Mouse (Mus musculus) inflammation-experienced regulatory T-cells, adult 6 months (primary cell): Measurements from ENCODE around the gene Pdhx. TPM values are rescaled to one million over a fixed set of nuclear protein-coding genes. Genes with fewer than 3 reads are reported as not detected.

ENCODE experiments used
- ATAC-seq: one replicate; pipeline ENCODE4 v1.8.0; 2017
- polyA plus RNA-seq, 3 experiments: library from polyadenylated mRNA; unstranded; fragments of 100-300 nt; shearing (Covaris generic); gene quantifications; one replicate each; pipeline ENCODE4 v1.2.1; 2017

Gene Pdhx
- 10 to 100 TPM; 14.8 to 21.4 (median 18.4) TPM for polyA plus RNA-seq

DNA sequence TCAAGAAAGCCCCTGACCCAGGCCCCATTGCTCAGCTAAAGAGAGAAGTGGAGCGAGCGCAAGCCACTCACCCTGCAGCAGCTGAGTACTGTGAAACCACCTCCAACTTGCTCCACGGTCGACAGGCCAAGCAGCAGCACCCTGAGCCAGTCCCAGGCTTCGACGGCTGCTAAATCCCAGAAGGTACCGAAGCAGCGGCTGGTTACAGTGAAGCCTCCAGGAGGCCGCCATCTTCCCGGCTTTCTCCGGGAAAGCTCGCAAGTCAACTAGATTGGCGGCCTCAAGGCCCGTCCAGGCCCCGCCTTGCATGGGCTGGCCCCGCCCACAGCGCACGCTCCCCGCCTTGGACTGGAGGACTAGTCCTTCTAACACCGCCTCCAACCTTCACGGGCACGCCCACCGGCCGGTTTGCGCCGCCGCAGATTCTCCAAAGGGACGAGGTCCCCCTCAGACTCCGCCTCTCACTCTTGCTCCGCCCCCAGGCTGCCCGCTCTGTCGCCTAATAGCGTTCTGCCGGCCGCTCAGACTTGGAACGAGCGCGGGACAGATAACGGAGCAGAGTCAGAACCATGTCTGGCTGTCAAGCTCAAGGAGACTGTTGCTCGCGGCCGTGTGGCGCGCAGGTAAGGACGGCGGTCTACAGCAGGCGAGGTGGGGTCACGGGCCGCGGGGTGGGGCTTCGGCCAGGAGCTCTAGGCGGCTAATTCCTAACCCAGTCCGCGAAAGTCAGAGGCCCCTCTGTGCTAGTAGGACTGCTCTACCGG lies at the start of gene Pdhx, which contains the start of gene Apip:
Pdhx (minus strand) TSS at position 295 of the 764 bp plus-strand sequence.
Apip (plus strand) TSS at position 457 of the 764 bp plus-strand sequence.
- peak; percentile 98 for ATAC-seq

DNA sequence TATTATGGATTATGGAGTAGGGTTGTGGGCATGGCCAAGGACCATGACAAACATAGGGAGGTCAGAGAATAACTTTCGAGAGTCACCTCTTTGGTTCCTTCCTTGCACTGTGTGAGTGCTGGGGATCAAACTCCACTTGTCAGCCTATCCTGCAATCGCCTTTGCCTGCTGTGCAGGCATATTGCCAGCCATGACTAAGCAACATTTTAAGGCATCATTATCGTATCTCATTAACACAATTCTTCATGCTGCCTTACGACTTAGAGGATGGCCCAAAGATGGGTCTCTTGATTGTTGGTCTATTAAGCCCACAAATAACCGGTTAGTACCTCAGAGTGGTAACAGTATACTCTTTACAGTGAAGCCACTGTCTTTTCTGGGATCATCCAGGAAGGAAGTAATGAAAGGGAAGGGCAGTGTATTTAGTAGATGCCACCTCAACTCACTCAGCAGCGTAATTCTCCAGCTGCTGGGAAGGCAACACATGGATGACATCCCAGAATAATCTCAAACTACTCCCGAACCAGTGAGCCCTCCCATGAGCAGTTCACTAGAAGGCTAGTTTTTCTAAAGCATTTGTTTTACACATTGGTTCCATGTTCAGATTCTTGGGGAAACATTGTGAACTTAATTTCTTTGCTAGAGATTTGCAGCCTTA lies 46.0 kb upstream of the Pdhx start:
- ATAC-seq, result no peak

DNA sequence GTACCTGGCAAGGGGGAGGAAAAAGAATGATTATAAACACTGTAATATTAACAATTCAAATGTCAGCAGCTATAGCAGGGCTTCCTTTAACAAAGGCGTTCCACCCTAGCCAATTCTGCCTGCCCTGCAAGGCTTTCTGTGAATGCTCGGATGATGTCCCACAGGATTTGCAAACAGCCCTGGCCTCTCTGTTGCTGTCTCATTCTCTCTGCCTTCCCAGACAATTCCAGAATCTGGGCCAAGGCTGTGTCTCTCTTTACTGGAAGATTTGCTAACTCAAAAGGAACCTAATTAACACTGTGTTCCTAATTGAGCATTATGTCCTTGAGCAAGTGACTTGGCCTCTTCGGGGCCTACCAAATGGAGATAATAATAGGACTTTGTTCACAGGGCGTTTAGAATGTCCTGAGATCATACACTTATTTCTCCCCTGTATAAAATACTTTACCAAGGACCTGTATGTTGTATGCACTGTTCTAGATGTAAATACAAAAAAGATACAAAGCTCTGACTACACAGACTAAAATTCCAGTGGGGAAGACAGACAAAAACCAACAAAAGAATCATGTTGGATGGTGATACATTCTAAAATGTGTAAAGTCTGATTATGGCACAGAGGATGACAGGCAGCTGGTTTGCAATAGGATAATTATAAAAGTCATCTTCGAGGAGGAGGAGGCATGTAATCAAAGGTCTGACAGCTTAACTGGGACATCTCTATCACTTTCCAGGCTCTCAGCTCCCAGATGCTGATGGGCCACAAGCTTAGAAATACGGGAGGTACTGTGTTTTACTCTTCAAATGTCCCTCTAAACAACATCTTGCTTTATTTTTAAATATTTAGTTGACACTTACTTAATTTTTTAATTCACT lies 45.2 kb upstream of the Pdhx start:
- ATAC-seq, result no peak

DNA sequence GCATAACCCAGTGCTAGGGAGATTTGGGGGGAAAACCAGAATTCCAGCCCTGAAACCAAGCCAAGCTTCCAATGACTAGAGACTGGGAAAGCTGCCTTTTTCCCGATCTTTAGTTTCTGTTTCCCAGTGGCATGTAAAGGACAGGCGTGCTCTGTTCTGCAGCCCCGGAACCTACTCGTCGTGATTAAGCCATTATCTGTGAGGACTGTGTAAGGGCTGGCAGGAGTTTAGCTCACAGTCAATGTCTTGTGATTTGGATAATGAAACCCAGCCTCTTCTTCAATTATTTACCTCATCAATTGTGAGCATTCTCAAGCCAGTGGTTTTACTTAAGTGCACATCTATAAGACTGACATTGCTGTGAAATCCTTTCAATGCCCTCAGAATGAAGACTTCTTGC lies 43.9 kb upstream of the Pdhx start:
- ATAC-seq, result no peak

DNA sequence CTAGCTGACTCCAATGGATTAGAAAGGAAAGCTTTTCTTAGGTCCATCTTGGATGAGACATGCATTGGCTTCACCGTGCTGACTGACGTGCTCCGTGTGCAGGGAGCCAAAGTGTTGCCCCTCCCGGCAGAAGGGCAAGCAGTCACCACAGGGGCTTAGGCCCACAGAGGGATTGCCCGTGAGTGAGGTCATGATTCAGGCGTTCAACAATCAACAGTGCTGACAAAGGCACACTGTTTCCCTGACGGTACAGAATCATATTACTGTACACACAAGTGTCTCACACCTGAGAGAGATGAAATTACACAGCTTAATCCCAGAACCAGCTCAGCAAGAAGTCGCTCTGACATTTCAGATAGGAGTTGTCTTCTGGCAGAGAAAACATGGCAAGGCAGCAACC lies 38.4 kb upstream of the Pdhx start:
- ATAC-seq, result no peak

DNA sequence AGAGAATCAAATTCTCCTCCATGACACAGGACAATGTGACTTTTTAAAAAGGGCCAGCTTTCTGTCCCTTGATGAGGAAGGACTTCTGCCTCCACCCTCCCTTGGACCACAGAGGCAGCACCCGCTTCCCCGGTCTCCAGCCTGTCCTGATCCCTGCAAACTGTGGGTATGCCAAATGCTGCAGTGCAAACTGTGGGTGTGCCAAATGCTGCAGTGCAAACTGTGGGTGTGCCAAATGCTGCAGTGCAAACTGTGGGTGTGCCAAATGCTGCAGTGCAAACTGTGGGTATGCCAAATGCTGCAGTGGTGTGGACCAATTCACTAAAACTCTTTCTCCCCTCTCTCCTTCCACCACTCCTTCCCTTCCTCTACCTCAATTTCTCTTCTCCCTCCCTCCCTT lies 32.9 kb upstream of the Pdhx start:
- ATAC-seq, result no peak

DNA sequence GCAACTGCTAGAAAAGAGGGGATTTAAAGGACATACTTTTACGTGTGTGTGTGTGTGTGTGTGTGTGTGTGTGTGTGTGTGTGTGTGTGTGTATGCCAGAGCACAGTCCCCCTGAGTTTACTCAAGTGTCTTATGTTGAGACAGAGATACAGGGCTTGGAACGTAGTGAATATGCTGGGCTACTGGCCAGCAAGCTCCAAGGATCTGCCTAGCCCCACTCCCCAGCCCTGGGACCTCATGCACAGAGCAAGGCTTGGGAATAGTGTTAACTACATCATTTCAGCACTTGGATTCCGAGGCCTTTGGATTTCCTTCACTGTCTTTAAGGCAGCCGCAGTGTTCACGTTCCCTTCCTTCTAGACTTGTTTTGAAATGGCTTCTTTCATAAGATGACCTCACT lies 29.3 kb upstream of the Pdhx start:
- no peak for ATAC-seq

DNA sequence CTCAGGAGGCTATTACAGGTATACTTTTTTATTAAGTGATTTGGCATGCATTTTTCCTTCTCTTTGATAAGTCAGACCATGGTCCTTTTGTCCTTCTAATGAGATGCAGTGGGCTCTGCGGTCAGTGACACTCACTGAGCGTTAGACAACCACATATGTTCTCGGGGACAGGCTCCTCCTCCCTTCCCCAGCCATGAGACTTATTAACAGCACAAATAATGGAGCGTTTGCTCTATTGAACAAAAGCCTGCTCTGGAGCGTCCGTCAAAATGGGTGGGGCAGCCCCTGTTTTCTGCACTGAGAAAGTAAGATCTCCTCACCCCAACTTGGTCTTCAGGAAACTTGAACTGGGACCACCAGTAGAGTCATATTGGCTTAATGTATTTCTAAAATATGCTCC lies 16.2 kb upstream of the Pdhx start:
- no peak for ATAC-seq

DNA sequence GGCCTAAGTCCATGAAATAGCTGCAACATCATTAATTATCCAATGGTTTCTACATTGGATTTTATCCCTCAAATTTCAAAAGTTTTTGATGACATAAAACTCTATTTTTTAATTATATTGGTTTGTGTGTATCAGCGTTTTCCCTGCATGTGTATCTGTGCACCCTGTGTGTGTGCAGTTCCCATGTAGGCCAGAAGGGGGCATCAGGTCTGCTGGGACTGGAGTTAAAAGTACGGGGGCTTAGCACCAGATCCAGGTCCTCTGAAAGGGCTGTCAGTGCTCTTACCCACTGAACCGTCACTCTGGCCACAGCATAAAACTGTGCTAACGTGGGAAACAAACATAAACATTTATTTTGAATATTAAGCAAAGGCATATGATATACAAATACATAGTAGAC lies 14.8 kb upstream of the Pdhx start:
- ATAC-seq, result no peak

DNA sequence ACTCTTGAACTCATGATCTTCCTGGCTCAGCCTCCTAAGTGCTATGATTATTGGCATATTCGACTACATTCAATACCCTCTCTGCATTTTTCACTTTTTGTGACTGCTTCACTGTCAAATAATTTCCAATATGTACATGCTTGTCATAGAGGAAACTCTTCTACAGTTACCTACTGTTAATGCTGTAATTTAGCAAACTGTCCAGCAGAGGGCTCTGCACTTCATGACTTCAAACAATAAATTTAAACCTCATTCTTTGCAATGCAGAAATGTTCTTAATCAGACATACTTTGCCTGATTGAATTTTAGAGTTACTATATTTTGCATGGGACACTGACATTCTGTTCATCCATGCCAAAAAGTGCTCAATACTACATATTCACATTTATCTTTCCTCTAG lies 13.1 kb upstream of the Pdhx start:
- ATAC-seq, result peak; percentile 51

DNA sequence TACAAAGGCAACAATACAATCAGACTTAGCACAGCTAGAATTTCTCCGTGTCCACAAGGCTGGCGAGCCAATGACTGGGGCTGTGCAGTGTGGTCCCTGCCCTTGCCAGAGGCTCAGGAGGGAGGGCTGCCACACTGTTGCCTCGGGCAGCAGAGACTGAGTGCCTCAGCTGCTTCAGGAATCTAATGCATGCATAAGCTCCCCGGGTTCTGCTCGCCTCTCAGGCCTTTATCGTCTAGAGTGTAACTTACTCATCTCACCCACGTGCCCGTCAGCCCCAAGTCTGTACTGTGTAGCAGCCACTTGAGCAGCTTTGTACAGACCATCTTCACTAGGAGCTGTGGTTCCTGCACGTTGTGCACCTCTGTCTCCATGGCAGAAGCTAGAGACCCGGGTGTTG lies 12.3 kb upstream of the Pdhx start:
- no peak for ATAC-seq

DNA sequence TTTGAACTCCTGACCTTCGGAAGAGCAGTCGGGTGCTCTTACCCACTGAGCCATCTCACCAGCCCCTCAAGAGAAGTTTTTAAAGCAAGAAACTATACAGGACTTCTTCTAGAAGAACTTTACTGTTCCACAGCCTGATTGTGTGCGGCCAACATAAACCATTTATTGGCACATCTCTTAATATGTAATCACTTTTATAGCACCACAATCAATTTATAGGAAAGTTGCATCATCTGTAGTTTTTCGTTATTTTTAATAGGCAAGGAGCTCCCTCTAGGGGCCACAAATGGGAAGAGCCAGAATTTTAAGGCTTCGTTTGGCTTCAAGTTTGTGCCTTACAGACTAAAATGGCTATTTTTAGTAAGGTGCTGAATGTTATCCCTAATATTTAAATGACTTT lies 11.1 kb upstream of the Pdhx start:
- ATAC-seq, result peak; percentile 70

DNA sequence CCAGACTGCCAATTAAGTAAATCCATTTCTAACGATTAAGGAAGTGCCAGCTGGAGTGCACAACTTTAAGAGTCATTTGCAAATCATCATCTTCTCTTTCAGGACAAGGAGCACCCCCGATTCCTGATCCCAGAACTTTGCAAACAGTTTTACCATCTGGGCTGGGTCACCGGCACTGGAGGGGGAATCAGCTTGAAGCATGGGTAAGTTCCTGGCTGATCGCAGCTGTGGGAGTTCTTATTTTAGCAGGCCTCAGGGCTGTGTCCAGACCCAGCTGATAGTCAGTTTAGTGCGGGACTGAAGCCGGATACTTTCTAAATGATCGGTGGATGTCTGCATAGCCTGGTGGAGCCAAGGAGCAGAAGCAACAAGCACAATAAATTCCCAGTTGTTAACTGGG lies 9.5 kb upstream of the Pdhx start:
- ATAC-seq, result no peak

DNA sequence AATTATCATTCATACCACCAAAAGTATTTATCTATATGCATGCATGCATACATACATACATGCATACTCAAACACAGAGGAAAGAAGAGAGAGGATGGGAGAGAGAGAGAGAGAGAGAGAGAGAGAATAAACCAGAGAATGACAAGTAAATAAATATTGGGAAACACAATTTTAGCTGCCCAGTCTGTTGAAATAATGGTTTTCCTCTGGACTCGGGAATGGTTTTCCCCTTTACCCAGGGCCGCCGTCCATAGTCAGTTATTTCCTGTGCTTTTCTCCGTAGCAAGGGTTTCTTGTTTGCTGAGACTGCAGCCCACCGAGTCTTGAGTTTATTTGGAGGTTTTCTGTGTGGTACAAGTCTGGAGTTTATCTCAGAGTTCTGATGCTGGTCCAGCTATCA lies 8.4 kb upstream of the Pdhx start:
- ATAC-seq, result no peak

DNA sequence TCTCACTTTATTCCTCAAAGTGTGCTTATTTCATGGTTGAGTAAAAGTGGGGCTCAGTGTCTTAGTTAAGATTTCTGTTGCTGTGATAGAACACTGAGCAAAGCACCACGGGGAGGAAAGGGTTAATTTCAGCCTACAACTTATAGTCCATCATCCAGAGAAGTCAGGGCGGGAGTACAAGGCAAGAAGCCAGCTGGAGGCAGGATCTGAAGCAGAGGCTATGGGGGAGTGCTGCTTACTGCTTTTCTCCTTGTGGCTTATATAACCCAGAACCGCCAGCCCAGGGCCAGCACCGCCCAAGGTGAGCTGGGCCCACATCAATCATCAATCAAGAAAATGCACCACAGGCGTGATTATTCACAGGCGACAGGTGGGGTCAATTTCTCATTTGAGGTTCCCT lies 7.8 kb upstream of the Pdhx start:
- no peak for ATAC-seq

DNA sequence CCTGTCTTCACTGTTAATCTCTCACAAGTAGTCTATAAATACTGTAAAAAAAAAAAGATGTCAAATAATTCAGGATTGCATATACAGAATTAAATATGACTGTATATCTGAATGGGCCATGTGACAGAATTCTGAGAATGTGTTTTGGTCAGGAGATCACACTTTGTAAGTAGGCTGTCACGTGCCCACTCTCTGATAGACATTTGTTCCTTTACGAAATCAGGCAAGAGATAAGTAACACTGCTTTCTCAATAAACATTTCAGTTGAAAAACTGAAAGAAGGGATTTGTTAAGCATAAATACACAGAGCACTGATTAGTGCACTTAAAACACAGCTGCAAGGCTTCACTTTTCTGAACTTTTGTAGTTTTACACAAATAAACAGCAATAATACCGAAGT lies 2.7 kb downstream of the Pdhx start:
- no peak for ATAC-seq

DNA sequence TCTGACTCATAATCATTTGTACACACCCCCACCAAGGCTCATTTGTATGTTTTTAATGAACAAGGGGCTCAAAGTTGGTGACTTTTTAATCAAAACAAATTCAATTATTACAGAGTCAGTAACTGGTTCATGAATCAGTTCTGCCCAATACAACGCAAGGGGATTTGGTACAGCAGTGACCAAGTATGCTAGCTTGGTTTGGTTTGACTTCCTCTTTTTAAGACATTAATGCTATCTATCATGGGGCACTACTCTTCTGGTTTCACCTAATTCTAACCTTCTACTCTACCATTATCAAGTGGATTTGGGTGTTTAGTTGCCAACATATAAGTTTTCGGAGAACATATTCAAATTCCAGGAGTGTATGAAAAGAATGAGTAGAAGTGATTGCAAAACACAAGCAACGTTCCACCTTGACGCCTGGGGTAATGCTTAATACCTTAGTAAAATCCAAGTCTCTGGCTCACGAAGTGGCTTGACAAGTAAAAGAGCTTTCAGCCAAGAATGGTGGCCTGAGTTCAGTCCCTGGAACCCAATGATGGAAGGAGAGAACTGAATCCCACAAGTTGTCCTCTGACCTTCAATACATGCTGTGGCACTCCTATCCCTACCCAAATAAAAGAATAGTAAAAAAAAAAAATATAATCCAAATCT lies 3.4 kb downstream of the Pdhx start:
- ATAC-seq, result no peak

DNA sequence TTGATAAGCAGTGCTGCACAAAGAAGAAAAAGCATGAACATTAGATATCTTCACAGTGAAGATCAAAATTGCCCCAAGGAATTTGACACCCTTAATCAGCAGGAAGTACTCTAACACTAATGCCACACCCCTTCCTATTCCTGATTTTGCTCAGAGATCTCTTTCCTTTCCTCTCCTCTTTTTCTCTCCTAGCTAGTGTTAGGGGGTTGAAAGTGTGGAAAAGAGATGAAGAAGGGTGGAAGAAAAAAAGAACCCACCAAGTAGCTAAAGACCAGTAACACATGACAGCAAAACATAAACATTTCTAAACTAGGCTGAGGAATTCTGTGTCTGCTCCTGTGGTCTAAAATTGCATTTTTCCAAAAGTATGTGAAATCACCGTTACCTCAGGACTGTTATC lies 4.7 kb downstream of the Pdhx start:
- ATAC-seq, result no peak

DNA sequence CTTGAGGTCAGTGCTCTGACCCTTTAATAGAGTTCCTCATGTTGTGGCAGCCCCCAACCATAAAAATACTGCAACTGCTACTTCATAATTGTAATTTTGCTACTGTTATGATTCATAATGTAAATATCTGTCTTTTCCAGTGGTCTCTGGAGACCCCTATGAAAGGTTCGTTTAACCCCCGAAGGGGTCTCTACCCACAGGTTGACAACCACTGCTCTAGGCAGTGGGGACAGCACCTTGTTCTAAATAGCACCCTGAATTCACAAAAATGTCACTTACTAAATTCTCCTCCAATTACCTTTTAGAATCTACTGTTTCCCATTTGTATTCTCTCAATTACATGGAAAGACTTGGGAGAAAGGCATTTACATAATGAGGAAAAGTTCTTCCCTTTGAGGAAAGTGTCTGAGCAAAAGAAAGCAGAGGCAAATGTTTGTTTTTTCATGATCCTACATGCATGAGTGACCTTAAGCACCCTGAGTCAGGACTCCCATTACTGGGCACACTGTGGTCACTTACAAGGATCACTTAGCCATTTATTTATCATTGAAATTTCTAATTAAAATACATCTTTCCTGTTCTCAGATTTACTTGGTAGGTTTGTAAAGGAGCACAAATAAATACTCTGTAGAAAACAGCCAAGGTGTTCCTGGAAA lies 5.6 kb downstream of the Pdhx start:
- ATAC-seq, result no peak

DNA sequence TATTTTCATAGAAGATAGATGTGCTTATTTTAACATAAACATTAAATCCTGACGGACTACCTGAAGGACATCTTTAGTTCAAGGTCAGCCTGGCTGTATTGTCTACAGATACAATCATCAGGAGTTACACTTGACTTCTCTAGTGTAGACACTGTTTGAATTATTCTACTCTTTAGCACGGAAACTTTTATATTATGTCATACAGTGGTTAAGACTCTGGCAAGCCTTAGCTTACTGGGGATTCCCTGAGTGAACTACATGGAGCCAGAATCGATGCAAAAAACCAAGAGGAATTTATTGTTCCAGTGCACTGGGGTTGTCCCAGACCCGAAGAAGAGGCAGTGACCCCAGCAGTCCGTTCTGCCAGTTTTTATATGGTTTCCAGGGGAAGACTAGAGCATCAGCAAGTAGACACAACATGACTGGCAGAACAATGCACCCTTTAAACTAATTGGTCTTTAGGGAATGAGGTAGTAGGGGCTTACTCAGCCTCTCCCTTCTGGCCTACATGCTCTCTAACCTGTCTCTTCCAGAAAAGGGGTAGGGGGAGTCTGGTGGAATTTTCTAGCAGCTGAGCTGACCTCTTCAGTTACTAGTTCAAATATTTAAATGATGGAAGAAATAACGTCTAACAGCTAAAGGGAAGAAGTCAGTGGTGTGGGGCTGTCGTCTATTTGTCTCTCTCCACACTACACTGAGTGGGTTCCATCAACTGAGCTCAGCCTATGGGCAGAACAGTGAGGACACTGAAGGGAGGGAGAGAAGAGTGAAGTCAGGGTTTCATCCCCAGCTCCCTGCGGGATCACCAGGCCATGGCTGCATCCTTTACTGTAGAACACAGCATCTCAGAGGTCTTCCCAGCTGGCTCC lies 6.4 kb downstream of the Pdhx start:
- no peak for ATAC-seq

DNA sequence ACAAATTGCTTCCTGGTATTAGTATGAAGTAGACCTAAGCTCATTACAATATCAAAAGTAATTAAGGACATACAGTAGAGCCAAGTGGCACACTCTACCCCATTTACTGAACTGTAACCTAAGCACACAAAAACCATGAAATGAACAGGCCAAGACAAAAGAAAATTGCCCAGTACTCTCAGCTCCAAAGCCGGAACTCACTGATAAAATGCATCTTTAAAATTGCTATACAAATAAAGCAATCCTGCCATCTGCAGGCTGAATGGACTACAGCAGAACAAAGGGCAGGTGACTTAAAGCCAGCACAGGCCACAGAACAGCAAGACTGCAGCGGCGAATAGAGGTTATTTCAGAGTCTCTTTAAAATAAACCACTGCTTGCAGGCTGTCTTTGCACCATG lies 10.4 kb downstream of the Pdhx start:
- peak; percentile 81 for ATAC-seq
